Mouse (Mus musculus) adrenal gland, postnatal 0 days (tissue): ENCODE results near the gene Cyp2c37. TPM values are rescaled to one million over a fixed set of nuclear protein-coding genes. Genes with fewer than 3 reads are reported as not detected.

Source experiments
- polyA plus RNA-seq: library from polyadenylated mRNA; unstranded; fragments of >200 nt; fragmentation: Nextera tagmentation; extraction: Ambion mirVana; gene quantifications from 2 replicates; pipeline ENCODE4 v1.2.1, GENCODE M21; 2015

Gene Cyp2c37
- polyA plus RNA-seq: 1.1 and 1.7 TPM in 2 replicates

DNA sequence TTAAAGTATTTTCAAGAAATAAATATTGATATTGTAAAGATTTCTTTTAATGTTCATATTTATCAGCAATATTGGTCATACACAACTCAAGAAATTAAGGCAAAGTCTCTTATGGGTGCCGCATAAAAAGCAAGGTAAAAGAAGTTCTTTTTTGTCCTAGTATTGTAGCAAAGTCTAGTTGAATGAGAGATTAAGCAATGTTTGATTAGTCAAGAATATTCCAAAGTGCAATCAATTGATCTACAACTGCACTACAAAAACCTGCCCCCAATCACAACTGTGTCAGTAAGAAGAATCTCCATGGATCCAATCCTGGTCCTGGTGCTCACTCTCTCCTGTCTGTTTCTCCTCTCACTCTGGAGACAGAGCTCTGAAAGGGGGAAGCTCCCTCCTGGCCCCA, at the start of gene Cyp2c37:
TSS of gene Cyp2c37 (plus strand) at position 285 of the 400 bp plus-strand sequence.

Other genes starting within 250 kb of the Cyp2c37 start
- 2.9 and 3.7 TPM in 2 replicates for gene Cyp2c40, start 179.6 kb upstream of the Cyp2c37 start, polyA plus RNA-seq
- 2.6 and 5.0 TPM in 2 replicates for gene Cyp2c69, start 105.6 kb upstream of the Cyp2c37 start, polyA plus RNA-seq
- gene Cyp2c54, start 81.4 kb downstream of the Cyp2c37 start, polyA plus RNA-seq: 0.19 and 0.55 TPM in 2 replicates
- 0.08 TPM in 1 of 2 replicates, not detected in the other for gene Cyp2c50, start 97.3 kb downstream of the Cyp2c37 start, polyA plus RNA-seq
- 0.90 and 1.4 TPM in 2 replicates for gene Cyp2c70, start 194.9 kb downstream of the Cyp2c37 start, polyA plus RNA-seq